Mouse (Mus musculus): ENCODE measurements around the gene Msrb2.

The Msrb2 gene

DNA sequence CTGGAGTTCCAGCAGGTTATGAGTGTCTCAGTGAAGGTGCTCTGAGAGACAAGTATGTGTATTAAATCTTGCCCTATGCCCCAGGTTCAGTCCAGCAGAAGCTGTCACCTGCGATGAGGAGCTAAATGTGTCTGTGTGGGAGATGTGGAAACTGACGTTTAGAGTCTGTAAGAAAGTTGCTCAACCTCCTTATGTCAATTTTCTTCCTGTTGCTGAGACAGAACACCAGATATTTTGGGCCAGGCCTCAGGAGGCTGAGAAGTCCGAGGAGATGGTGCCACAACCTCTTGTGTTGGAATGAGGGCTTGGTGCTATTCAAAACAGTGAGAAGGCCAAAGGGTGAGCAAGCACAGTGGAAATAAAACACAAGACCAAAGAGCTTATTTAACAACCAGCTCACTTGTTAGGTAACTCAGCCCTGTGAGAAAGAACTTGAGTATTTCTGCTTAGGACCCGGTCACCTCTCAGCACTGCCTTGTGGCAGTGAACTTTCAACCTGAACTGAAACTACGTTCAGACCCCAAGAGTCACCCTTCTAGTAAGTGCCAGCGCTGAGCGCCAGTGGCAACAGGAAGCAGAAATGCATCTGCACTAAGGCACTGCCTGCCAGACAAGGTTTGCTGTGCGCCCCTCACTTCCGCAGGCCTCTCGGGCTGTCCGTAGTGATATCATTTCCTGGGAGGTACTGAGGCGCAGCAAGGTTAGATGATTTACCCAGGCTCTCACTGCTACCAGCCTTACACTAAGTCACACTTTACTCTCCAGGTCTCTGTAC lies 17.3 kb downstream of the Msrb2 start:
- no peak for DNase-seq (ENCODE audit: low read depth, low spot score)

DNA sequence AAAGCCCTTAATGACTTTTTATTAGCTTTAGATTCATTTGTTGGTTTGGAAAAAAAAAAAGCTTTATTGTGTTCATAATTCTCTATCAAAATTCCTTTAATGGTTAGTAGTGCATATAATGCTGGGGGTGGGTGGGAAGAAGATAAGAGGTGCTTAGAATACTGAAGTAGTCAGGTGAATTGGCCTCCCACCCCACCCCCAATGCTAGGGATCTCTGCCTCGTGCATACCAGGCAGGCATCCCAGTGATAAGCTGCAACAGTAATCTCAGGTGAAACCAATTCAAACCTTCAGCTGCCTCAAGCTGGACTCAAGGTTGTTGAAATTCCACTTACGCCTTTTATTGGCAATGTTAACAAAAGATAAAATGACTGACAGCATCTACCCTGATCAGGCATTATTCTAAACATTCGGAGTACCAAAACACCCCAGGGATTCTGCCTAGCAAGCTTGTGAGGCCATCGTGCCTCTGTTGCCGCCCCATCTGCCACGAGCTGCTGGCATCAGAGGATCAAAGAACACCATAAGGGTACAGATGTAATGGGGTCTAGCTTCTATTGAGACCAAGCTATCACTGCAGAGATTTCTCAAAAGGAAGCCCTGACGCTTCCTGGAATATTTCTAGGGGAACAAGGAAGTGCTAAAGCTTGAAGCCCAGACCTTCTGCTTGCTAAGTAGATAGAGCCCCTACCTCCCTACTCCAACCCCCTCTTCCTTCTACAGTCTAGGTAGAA lies 19.3 kb downstream of the Msrb2 start:
- DNase-seq (ENCODE audit: low read depth, low spot score): no peak

DNA sequence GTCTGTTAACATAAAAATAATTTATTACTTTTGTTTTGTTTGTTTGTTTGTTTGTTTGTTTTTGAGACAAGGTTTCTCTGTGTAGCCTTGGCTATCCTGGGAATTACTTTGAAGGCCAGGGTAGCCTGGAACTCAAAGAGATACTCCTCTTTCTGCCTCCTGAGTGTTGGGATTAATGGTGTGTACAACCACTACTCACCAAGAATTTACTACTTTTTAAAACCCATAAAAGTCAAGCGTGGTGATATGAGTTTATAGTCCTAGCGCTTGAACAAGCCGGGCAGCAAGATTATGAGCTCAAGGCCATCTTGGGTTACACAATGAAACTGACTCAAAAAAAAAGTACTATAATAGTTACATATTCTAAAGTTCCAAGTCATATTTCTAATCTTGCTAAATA lies 20.4 kb downstream of the Msrb2 start:
- no peak for DNase-seq (ENCODE audit: low read depth, low spot score)

DNA sequence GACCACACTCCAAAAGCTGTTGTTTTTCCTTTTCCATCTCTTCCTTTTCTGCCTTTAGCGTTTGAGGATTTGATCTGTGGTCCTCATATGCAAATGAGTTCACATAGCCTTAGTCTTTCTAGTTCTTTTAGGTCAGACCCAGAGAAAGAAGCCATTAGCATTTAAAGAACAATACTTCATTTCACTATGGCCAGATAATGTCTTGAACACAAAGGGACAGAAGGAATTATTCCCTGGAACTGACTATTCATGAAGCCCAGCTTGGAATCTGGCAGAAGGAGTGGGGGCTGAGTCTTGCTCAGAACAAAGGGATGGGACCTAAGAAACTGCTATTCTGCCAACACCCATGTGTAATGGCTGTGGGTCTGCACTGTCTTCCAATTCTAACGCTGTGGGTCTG lies 21.6 kb downstream of the Msrb2 start:
- DNase-seq (ENCODE audit: low read depth, low spot score): peak; percentile 87

DNA sequence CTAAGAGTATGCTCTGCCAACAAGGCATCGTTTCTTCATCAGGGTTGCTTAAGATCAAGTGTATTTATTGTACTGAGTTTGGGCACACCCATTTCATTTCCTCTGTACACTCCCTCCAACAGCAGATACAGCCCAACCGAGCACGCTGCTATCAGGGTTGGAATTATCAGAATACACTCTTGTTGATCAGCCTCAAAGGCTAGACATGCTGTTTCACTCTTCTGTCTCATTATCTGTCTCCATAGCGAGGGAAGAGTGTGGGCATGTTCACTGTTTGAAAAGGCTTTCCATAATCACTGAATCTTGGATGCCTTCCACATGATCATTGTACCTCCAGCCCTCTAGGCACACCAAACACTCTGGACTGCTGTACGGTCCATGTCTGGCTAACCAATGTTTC lies 34.2 kb downstream of the Msrb2 start:
- DNase-seq (ENCODE audit: low read depth, low spot score): no peak

DNA sequence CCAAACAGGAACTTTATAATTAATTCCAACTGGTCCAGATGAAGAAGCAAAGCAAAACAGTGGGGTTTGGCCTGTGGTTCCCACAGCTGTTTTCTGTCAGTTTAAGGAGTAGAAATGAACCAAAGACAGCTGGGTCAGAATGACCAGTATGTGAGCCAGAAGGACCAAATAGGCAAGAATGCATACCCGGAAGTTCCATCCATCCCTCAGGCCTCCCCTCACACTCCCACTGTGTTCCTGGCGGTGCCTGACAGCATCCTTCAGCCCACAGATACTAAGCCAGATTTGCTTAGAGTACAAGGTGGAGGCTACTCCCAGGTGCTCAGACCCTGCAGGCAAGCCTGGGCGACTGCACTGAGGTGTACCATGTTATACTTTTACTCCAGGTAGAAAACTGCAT lies 35.3 kb downstream of the Msrb2 start:
- DNase-seq (ENCODE audit: low read depth, low spot score): no peak

DNA sequence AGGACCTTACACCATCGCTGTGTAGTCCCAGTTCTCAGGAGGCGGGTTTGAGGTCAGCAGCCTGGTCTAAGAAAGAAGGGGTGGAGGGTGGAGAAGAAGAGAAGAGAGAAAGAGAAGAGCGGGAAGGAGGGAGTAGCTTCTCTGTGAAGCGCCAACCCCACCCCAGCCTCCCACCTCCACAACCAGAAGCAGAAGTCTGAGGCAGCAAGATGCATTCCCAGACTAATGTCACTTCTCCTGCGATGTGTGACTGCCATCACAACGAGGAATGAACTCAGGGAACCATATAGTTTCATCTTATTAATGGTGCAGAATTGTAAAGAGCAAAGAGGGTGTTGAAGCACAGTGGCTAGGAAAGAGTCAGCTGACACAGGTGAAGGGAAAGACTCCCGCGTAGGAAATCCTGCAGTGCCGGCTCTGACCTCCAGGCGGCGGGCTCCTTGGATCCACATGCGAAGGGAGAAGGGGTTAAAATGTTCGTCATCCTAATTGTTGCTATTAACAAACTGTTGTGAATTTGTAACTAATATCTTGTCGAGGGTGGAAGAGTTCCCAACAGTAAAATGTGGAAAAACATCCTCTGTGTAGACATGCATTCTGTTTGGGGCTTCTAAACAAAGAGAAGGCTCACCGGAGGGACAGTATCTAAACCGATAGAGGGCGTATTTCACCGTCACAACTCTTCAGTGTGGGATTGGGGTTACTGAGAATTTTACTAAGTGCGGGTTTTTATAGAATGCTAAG lies 43.2 kb downstream of the Msrb2 start:
- DNase-seq (ENCODE audit: low read depth, low spot score): peak; percentile 67

DNA sequence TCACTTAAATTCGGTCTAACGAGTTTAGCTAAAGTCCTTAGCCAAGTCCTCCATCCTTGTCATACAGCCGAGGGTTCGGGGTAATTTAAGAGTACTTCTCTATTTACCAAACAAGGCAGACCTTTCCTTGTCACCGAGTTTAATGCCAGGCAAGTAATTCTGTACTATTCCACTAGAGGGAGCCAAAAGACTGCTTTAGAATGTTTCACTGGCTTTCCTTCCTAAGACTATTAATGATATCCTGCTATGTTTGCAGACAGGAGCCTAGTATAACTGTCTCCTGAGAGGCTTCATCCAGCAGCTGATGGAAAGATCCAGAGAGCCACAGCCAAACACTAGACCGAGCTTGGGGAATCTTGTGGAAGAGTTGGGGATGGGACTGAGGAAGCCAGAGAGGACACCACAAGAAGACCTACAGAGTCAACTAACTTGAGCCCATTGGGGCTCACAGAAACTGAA lies 43.9 kb downstream of the Msrb2 start:
- DNase-seq (ENCODE audit: low read depth, low spot score): peak; percentile 81

DNA sequence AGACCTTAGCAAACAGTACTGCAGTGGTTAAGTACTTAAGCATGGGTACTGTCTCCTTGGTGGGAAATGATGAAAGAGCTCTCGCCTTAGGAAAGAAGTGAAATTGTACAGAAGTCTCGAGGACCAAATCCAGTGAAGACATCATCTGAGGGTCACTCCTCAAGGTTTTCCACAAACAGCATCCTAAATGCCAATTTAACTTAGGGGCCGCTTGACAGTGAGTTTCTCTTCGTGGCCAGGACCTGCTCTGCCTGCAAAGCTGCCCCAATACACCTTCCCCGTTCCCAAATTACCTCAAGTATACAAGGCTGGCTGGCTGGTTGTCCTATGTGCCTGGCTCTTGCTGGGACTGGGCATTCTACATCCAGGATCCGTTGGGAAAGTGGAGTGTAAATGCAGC lies 44.8 kb downstream of the Msrb2 start:
- DNase-seq (ENCODE audit: low read depth, low spot score): no peak

DNA sequence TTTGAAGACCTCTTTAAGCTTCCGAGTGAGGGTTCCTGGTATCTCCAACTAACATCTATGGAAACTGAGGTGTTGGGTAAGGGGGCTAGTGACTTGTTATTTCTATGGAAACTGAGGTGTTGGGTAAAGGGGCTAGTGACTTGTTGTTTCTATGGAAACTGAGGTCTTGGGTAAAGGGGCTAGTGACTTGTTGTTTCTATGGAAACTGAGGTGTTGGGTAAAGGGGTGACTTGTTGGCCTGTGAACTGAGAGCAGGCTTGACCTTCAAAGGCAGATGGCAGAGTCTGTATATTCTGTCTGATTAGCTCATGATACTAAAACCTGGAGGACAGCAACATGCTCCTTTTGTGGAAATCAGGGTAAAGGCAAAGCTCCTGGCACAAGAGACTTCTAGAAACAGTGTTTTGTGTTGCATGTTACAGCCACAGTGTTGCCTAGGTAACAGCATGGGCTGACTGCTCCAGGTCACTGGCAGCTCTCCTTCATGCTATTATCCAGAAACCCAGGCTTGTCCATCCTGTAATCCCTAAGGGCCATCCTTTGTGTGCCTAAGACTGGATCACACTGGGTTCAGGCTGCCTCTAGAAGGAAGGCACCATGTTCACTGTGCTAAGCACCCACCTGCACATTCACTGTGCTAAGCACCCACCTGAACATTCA lies 48.6 kb downstream of the Msrb2 start:
- no peak for DNase-seq (ENCODE audit: low read depth, low spot score)

DNA sequence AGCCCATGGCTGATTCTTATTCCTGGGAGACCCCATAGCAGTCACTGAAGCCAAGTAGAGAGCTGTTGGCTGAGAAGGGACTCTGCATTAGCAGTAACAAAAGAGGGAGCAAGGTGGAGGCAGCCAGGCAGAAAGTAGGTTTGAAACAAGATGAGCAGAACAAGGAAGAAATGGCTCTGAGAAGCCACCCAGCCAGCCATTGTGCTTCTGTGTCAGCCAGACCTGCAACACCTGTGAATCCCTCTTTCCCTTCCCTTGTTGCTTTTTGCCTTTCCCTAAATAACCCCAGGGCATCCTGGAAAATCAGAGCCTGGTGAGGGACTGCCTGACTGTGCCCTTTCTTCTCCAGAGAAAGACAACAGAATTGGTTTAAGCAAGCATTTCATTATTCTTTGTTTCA lies 51.0 kb downstream of the Msrb2 start:
- no peak for DNase-seq (ENCODE audit: low read depth, low spot score)

DNA sequence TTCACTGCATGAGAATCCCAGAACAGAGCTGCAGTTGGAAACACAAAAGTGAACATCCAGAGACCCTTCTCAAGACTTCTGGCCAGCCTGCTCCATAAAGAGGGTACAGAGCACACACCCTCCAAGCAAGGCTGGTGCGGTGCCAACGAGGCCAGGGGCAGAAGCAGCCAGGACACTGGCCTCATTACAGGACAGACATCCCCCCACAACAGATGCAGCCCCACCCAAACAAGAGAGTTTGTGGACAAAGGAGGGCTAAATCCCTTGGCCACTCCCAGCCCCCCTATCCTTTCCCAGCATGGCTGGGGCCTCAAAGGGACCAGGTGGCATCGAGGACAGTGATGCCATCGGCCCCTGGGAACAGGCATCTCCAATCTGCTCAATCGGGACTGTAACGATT lies 51.8 kb downstream of the Msrb2 start:
- no peak for DNase-seq (ENCODE audit: low read depth, low spot score)

DNA sequence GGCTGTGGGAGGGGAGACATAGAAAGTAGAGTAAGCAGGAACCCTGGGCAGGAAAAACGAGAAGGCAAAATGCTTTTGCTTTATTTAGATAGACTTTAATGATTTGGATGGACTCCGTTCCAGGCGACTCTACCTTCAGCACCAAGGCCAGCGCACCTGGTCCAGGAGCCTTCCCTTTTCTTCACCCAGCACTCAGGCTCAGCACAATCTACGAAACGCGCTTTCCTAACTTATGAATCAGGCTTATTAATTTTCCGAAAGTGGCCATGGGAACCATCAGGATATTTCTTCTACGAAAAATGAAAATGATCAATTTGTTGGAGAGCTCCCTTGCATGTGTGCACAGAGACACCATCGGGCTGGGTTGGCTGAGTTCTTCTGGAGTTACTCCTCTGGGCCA lies 57.8 kb downstream of the Msrb2 start:
- peak; percentile 55 for DNase-seq (ENCODE audit: low read depth, low spot score)

DNA sequence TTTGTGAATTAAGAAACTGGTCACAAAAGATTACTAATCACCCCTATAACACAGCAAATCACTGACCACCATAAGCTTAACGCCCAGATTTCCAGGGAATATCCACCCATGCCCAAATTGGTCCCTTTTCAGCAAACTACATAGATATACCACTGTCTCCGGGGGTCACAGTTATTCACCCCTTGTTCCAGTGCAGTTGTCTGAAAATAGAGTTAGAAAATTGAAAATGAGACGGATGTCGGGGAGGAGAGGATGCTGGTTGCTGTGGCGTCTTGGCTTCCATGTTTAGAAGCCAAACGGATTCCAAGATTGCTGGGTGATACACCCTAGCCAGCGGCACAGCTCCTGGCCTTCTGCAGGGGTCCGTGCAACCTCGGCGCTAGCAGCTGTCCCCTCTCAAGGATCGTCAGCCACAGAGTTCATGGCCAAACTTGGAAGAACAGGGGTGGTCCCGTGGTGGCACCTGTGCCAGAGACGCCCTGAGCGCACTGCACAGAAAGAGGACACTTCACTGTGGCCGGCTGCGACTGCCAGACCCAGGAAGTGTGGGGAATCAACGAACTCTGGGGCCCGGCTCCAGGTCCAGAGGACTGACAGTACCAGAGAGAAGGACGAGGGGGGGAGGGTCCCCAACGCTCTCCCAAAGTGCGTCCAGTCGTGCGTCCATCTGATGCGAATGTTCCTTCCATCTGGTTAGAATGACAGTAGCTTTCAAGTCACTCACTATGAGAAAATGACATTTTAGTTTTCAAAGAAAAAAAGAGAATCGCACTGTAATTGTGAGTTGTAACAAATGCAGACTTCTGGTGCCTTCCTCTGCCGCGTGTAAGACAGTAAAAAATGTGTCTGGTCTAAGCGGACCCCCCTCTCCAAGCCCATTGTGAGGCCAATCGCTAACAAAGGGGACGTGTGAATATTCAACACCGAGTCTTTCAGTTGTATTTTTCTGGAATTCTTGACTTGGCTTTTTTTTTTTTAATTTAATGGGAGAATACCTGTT lies 58.8 kb downstream of the Msrb2 start:
- DNase-seq (ENCODE audit: low read depth, low spot score): no peak

DNA sequence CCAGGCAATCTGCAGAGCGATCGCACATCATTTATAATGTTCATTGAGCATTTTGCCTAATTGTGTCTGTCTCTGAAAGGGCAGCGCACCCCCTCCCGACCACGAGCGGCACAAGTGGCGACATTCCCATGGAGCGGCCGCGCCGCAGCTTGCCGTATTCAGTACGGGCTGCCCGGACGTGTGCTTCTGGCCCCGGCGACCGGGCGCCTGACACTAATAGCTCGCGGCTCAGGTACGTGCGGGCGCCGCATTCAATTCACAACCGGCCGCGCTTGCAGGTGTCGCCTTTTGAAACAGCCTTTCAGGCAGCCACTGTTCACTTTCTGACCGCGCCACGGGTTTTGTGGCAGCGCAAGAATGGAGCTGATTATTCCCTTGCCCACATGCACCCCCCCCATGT lies 59.5 kb downstream of the Msrb2 start:
- DNase-seq (ENCODE audit: low read depth, low spot score): no peak

DNA sequence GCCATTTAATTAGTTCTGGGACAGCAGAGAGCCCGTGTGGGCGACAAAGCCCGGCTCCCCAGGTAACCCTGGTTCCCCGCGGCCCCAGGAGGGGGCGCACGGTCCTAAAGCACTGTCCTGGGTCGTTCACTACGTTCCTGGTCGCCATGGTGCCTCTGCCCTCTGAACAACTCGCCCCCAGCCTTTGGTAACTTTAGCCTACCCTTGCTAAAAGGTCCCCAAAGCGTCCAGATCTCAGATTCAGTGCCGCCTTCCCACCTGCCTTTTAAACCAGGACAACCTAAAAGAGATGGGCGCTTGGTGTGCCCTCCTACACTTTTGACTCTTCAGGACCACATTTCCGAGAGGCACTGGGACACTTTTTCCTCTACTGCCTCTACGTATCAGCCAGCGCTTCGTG lies 59.9 kb downstream of the Msrb2 start:
- peak; percentile 62 for DNase-seq (ENCODE audit: low read depth, low spot score)

DNA sequence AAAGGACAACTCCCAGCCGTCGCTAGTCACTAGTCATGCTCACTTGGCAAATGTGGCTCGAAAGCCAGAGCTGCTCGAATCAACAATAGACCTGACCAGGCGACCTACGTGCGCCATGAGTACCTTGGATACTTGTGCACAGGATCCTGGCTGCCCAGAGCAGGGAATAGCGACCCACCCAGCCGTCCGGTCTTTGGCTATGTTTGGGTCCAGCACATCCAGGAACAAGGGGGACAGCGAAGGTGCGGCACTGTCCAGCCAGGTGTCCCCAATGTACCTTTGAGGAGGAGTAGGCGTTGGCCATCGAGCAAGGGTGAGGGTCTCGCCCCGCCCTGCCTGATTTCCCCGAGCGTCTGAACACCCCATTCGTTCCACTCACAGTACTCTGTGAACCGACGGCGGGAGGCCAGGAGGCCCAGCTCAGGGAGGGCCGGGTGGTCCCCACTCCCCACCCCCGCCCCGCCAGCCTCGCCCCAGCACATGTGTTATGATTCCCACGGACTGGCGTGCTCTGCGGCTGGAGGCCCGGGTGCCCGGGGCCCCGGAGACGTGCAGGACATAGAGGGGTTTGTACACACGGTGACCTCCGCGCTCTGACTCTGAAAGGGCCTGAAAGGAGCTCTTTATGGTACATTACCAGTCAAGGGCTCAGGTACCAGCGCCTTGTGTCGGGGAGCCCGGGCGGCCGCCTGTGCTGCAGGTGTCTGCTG lies 60.5 kb downstream of the Msrb2 start:
- no peak for DNase-seq (ENCODE audit: low read depth, low spot score)

DNA sequence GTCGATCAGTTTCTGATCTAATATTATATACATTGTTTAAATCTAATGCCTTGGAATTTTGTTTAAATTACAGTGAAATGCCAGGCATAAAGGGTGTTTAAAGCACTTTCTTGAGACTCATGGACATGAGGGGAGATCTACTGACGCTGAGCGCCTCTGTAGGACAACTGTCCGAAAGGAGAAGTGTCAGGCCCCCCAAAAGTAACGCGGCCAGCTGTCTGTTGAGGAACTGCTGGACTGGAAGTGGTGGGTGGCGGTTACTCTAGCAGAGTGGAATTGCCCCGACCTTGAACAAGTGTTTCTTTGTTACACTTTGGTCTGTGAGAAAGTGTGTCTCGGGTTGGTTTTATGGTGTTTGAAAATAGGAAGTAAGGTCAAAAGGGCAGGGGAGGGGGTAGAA lies 73.1 kb downstream of the Msrb2 start:
- no peak for DNase-seq (ENCODE audit: low read depth, low spot score)

Measured in ES-CJ7 (cell line).